Mouse (Mus musculus) monocyte, adult 2 months (primary cell): Measurements from ENCODE around the gene Srrm4.

Experiments
- DNase-seq, 2 experiments: peaks; one replicate each; pipeline ENCODE4 v3.0.0; 2022; ENCODE audit warnings: low spot score in 2 of 2, low read depth in 1 of 2

Gene Srrm4

GRCm38 (mm10) chr5:116591346-116592048 lies at the start of gene Srrm4:
Srrm4 (minus strand) TSS chr5:116591817.
- no peak for DNase-seq

GRCm38 (mm10) chr5:116592801-116593430 lies 1.3 kb upstream of the Srrm4 start:
- no peak for DNase-seq

GRCm38 (mm10) chr5:116592049-116592800 lies 608 bp upstream of the Srrm4 start:
- DNase-seq: no peak

- DNase-seq: no peak
Observed at GRCm38 (mm10) chr5:116590698-116591097, 919 bp downstream of the Srrm4 start.

GRCm38 (mm10) chr5:116589631-116590030 lies 2.0 kb downstream of the Srrm4 start:
- DNase-seq: no peak

- DNase-seq: no peak
Observed at GRCm38 (mm10) chr5:116588836-116589235, 2.8 kb downstream of the Srrm4 start.

- DNase-seq: no peak
Observed at GRCm38 (mm10) chr5:116579533-116579932, 12.1 kb downstream of the Srrm4 start.

GRCm38 (mm10) chr5:116577082-116577481 lies 14.5 kb downstream of the Srrm4 start:
- DNase-seq: no peak

GRCm38 (mm10) chr5:116573307-116573706 lies 18.3 kb downstream of the Srrm4 start:
- no peak for DNase-seq

- DNase-seq: no peak
Observed at GRCm38 (mm10) chr5:116571936-116572335, 19.7 kb downstream of the Srrm4 start.

GRCm38 (mm10) chr5:116571232-116571861 lies 20.3 kb downstream of the Srrm4 start:
- DNase-seq: no peak

- DNase-seq: no peak
Observed at GRCm38 (mm10) chr5:116570566-116570965, 21.1 kb downstream of the Srrm4 start.

GRCm38 (mm10) chr5:116569629-116570028 lies 22.0 kb downstream of the Srrm4 start:
- DNase-seq: no peak

GRCm38 (mm10) chr5:116568050-116568449 lies 23.6 kb downstream of the Srrm4 start:
- no peak for DNase-seq

GRCm38 (mm10) chr5:116567298-116567697 lies 24.3 kb downstream of the Srrm4 start:
- no peak for DNase-seq

- DNase-seq: no peak
Observed at GRCm38 (mm10) chr5:116566385-116567045, 25.1 kb downstream of the Srrm4 start.

GRCm38 (mm10) chr5:116565573-116565972 lies 26.0 kb downstream of the Srrm4 start:
- no peak for DNase-seq

GRCm38 (mm10) chr5:116564391-116564790 lies 27.2 kb downstream of the Srrm4 start:
- no peak for DNase-seq

- no peak for DNase-seq
Observed at GRCm38 (mm10) chr5:116563713-116564112, 27.9 kb downstream of the Srrm4 start.

- no peak for DNase-seq
Observed at GRCm38 (mm10) chr5:116559091-116559490, 32.5 kb downstream of the Srrm4 start.

- no peak for DNase-seq
Observed at GRCm38 (mm10) chr5:116556614-116557013, 35.0 kb downstream of the Srrm4 start.
